Mouse (Mus musculus) megakaryocyte progenitor cell, adult 5-6 weeks (primary cell): Measurements from ENCODE around the gene Ndufb6. TPM values are rescaled to one million over a fixed set of nuclear protein-coding genes. Genes with fewer than 3 reads are reported as not detected.

Experiments used
- ATAC-seq: replicated peaks from 2 replicates; pipeline ENCODE4 v1.8.0; 2016; ENCODE audit warnings: mild to moderate bottlenecking, moderate TSS enrichment, inconsistent platforms; ENCODE audit not compliant: poor library complexity
- total RNA-seq, 2 experiments: library from RNA; stranded (forward) in 1 of 2; stranded (reverse) in 1 of 2; fragments of 157-497, 149-512 nt in 1 of 2; fragments of 200-1000 nt in 1 of 2; gene quantifications; 2 replicates each; pipeline versions ENCODE4 v1.2.3 to v1.2.4; 2015 to 2017

The Ndufb6 gene
- total RNA-seq, 2 experiments from 2014 or later = 66.9 to 151 TPM

DNA sequence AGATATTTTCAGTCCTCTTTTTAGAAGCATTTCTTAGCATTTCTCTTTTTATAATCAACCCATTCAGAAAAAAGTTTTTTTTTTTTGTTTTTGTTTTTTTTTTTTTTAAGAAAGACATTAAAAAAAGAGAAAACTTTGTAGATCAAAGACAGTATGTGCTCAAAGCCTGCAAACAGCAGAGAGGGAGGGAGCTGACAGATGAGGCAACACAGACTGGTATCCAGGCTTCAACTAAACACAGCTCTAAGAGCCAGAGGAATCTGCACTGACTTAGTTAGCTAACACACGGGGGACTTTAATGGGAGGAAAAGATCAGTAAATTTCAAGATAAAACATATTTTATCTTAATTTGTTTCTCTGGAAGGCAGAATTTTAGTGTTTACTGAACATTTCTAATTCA, 14.9 kb downstream of the Ndufb6 start:
- ATAC-seq = no peak

DNA sequence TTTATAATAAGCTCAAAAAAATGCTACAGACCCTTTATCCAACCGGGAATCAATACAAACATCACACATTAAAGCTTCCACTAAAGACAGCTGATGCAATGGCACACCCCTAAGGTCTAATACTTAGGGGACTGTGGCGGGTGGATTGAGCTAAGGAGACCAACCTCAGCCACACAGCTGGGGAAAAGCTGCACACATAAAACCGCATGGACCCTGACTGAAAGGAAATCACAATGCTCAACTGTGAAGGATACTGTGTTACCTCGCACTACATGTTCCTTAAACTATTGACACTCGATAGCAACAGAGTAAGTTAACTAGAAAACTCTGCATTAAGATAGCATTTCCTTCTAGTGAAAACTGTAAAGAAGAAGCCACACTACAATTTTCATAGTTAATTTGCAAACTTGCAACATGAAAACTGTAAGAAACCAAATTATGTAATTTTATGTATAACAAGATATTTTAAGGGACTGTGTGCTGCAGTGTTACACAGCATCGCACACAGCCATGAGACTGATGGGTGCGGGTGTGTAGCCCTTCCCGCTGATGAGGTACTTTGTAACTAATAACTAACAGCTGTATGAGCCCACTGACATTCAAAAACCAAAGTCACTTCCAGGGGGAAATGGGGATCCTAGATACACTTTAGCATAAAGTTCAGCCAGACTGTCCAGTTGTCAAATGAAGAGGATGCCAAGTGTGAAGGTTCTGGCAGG, 24.7 kb downstream of the Ndufb6 start:
- ATAC-seq = no peak

DNA sequence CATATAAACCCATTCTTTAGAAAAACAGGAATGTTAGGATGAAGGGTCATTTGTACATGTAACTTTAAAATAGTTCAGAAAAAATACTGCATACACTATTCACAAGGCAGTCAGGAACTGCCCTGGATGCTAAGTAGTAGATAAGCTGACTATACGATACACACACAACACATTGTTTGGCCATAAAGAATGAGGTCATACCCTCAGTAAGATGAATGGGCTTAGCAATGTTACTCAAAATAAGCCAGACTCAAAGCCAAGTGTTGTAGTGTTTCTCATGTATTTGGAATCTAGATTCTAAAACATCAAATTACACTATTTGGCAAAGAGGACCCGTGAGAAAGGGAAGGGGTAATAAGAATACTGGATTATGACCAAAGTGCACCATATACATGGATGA, 25.5 kb downstream of the Ndufb6 start:
- no peak for ATAC-seq

DNA sequence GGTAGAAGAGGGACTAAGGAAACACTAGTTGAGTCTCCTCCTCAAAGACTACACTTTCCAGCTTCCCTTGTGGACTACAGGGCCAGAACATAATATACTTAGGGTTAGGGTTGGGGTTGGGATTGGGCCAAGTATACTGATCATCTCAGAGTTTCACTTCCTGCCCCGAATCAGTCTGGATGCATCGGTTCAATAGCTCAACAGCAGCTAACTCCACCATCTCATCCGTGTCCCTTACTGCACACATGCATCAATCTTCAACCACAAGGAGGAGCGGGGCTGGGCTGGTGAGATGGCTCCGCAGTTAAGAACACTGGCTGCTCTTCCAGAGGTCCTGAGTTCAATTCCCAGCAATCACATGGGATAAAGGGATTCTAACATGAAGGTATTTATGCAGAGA, 28.2 kb downstream of the Ndufb6 start:
- peak; percentile 63 for ATAC-seq

DNA sequence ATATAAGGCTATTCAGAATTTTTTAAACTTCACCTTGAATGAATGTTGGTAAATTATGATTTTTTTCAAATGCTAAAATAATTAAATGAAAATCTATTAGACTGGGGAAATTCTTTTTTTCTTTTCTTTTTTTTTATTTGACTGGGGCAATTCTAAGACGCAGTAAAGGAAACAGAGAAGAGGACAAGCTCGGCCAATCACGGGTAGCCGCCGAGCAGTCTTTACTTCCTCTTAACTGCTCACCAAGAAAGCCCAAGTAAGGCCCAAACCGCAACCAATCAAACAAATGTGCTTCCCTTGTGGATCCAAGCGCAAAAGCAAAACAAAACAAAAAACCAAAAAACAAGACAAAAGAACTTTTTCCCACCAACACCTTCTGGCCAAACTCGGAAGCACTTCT, 35.2 kb downstream of the Ndufb6 start:
- peak; percentile 89 for ATAC-seq

DNA sequence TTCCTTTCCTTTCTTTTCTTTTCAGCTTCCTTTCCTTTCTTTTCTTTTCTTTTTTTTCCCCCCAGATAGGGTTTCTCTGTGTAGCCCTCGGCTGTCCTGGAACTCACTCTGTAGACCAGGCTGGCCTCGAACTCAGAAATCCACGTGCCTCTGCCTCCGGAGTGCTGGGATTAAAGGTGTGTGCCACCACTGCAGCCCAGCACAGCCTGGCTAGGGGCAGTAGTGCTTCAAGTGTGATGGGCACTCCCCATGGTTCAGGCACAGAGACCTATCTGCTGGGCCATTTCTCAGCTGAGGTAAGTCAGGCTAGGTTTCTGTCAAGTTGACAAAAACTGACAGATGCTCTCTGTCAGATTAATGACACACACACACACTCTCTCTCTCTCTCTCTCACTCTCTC, 36.2 kb downstream of the Ndufb6 start:
- no peak for ATAC-seq

DNA sequence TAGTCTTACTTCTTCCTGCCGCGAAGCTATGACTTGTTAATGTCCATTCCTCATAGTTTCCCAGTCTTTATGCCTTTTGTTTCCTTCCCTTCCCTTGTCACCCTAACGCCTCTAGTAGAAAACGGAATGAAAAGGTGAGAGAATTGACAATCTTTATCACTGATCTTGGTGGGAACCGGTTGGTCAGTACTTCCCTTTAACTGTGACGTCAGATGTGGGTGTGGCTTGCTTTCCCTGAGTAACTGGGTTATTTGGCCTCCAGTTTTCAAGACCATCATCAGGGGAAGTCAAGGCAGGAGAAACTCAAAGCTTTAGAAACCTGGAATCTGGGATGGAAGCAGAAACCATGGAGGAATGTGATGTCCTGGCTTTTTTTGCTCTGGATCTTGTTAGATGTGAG, 37.3 kb downstream of the Ndufb6 start:
- no peak for ATAC-seq

DNA sequence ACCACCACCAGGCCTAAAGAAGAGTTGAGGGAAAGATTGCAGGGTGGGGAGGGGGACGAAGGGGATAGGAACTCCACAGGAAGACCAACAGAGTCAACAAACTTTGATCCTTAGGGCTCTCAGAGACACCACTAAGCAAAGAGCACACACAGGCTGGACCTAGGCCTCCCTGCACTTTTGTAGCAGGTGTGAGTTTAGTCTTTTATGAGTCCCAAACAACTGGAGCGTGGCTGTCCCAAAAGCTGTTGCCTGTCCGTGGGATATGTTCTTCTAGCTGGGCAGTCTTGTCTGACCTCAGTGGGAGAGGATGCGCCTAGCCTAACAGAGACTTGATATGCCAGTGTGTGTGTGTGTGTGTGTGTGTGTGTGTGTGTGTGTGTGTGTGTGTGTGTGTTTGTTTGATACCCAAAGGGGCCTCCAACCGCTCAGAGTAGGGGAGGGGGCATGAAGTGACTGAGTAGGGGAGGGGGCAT, 38.9 kb downstream of the Ndufb6 start:
- ATAC-seq = no peak

DNA sequence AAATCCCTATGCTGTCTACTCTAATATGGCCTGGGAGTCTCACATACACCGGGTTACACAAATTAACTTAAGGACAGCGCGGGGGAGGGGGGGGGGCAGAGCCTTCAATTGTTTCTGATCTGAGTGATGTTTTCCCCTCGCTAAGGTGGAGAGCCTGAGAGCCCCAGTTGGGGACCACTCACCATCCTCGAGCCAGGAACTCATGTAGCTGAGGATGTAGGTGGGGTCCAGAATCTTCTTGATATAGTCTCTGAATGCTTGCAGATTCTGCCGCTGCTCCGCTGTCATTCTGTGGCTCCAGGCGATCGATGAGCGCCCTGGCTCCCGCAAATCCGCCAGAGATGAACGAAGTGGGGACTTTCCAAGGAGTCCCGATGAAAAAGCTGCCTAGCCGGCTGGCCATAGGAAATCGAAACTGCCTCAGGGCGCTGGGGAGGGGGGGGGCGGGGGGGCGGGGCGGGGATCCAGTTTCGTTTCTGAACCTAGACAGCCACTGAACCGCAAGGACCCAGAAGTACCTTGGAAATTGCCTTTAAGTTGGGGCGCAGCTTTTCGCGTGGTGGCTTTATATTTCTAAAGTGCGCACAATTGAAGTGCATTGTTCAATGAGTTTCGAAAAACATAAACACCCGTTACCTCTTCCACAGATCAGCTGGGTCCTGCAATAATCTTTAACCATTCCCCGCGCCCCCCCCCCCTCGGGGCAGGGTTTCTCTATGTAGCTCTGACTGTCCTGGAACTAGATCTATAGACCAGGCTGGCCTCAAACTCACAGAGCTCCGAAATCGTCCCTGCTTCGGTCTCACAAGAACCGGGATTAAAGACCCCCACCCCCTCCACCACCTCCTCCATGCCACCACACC, 39.6 kb downstream of the Ndufb6 start, which contains the start of gene Ddx58:
TSS of gene Ddx58 (minus strand) at position 420 of the 863 bp plus-strand sequence.
- ATAC-seq = peak; percentile 36

DNA sequence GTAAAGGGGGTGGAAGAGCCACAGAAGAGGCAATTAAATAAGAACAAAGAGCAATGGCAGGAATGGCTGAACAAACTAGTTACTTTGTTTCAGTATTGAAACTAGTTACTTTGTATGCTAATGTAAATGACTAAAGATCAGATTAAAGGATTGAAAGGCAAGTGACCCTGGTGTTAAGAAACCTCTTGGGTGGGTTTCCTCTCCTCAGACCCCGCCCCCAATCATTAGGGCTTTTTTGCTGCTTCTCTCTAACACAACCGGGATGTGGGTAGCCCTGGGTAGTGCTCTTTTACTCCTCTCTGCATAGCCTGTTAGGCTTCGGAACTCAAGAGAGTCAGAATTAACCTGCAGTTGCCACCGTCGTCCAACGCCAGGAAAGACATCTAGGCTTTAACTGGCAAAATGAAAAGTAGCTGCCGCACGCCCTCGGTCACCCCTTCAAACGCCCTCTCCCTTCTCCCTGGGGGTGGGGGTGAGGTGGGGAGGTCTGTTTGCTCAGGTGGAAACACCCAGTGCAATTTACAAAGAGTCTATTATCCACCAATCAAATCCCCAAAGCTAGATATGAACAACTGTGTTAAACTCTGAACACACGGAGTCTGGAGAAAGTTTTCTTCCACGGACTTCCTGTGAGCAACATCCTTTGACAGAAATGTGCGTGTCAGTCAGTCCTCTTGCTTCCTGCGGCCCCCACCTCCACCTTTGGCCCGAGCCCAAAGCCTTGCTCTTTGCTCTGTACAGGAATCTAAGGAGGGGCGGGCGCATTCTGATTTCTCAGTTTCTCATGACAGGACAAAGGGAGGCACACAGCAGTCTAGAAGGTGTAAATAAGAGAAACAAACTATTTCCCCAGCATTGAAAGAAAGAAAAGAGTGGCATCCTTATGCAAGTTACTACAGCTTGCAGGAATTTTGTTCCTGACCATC, 40.5 kb downstream of the Ndufb6 start:
- peak; percentile 56 for ATAC-seq

DNA sequence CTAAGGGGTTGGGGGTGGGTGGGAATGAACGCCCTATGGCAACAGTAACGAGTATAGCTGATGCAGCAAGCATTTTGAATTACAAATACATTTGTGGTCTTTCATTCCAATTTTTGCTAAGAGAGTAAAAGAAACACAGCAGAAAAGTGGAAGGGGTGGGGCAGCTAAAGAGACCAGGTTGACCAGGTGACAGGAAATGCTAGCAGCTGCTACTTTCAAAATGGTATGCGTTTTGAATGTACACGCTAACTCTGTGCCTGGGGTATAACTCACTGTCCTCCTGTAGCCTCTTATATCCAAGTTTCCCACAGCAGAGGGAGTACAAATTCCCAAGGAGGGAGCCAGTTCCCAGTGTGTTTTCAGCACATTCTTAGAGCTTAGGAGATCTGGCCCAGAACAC, 42.4 kb downstream of the Ndufb6 start:
- ATAC-seq = no peak

DNA sequence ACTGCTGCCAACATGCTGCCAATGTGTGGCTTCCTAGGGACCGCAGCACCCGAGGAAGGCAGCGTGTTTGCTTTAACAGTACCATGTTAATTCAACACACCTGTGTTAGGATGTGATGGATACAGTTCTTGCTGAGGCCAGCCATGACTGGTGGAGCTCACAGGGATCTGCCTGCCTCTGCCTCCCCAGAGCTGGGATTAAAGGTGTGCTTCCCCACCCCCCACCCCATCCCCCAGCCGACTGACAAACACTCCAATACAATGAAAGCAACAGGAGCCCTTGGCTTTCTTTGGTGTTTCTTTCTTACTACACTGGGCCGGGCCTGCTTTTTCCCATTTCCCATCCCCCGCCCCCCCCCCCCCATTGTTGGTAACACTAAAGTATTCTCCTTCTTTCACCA, 45.0 kb downstream of the Ndufb6 start:
- no peak for ATAC-seq

DNA sequence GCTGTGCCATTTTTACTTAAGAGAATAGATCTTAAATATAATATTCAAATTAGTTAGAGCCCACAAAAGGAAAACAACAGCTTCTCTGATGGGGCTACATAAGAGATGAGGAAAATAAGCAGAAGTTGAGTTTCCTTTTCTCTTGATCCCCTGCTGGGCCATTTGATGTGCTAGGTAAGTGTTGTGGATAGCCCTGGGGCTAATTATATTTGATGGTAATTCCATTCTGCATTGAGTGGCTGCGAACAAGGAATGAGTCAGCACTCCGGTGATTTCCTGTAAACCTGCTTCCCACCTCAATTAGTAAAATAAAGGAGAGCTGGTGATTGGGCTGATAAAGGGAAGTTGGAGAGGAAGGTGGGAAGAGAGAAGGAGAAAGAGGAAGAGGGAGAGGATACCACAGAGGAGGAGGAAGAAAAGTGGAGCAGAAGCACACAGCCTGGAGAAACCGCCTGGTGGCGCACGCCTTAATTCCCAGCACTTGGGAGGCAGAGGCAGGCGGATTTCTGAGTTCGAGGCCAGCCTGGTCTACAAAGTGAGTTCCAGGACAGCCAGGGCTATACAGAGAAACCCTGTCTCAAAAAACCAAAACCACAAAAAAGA, 46.1 kb downstream of the Ndufb6 start:
- peak; percentile 90 for ATAC-seq

DNA sequence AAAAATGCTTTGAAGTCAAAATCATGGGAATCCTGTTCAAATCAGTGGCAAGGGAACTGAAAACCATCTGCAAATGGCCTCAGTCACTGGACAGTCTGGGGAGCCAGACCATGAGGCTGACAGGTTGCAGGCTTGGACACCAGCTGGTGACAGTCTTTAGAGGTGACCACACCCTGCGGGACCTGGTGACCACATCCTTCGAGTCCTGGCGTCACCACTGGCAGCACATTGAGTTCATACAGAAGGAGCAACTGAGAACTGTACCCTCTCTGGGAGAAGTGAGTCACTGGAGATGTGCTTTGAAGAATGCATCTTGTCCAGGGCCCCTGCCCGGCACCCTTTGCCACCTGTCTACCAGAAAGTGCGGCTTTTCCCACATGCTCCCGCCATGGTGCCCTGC, 49.5 kb downstream of the Ndufb6 start:
- no peak for ATAC-seq

DNA sequence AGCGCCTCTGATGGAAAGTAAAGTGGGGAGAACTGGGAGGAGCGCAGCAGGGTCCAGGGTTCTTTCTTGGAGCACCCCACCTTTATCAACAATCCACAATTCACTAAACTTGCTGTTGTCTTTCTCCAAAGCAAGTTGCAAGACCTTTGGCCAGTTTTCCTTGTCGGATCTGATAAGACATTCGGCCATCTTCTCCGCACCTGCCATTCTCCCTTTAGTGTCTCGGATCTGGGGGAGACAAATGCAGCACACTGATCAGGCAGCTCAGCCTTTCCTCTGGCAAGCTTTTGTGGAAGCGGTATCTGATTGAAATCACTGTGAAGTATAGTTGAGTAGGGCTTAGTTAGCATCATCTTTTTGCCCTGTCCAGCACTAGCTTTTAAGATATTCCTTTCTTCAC, 51.3 kb downstream of the Ndufb6 start:
- no peak for ATAC-seq

DNA sequence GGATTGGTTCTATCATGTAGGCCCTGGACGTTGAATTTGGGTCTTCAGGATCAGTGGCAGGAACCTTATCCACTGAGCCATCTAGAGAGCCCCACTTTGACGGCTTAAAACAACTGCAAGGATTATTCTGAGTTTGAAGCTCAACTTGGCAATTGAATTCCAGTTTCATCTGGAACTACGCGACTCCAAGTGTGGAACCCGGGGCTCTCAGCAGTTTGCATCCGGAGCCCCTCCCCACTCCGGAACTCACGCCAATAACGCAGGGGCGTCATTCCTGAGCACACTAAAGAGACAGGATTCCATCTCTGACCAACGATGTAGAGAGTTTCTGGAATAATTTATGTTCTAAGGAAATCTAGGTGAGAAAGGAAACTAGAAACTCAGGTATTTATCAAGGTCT, 52.1 kb downstream of the Ndufb6 start:
- no peak for ATAC-seq

DNA sequence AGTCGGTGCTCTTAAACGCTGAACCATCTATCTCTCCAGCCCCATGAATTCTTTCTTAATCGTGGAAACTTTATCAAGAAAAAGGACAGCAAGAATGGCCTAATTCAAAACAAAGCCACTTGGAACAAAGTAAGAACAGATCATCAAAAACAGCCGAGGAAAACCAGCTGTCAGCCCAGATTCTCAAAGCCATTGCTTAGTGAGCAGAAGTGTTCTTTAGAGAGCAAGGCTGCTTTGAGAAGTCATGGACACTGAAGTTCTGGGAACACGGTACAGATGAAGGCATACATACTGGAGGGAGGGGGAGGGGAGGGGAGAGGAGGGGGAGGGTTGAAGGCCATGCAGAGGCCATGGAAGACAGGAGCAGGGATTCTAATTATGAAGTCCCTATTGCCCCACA, 53.1 kb downstream of the Ndufb6 start:
- no peak for ATAC-seq

DNA sequence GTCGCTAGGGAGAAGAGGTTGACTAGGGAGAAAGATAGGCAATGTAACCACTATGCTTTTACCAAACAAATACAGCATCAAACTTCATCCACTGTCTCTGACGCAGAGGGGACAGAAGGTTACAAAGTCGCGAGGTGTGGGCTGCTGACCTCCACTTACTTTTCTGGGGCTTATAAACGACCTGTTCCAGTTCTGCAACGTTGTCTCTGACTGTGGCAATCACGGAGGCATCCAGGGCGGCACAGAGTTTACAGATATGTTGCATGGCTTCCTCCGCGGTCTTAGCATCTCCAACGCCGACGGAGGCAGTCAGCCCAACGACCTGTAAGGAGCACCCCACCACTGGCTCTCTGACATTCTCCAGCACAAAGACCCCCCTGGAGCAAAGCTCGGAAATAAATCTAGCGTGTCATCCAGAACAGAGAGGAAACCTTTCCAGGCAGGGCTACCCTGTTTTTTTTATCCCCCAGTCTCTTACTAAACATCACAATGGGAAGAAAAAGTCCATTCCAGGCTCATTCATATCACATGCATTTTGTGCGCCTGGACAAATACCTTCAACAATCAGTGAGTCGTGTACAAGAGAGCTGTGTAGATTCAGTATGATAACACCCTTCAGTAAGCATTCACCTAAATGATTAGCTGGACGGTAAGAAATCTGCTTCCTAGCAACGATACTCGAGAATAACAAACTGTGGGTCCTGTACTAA, 57.2 kb downstream of the Ndufb6 start:
- ATAC-seq = no peak

DNA sequence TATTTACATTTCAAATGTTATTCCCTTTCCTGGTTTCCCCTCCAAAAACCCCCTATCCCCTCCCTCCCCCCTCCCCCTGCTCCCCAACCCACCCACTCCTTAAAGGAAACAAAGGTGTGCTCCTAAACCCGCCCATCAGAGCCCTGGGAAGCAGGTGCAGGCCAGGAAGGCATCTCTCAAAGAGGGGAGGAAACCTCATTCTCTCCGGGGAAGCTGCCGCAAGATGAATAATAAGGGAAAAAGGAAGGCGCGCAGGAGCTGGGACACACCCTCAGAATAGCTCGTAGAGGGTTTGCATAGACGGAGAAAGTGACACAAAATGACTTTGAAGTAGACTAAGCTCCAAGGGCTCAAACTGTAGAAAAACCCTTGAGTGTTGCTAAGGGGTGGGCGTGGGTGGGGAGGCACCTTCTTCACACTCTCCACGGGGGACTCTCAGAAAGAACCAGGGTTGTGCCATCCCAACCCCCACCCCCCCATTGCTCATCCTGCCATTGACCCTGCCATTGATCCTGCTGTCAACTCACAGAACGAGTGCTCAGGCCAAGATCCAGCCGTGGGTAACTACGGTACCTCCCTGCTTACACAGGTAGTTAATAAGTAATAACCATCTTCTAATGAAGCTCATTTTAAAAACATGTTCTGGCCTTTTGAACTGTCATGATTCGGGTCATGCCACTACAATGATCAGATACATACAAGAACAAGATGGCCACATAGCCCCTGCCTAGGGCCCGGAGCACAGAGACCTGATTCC, 58.0 kb downstream of the Ndufb6 start:
- ATAC-seq = no peak
